ENCODE assay signal across 11 mouse cellular contexts in the genomic region with DNA sequence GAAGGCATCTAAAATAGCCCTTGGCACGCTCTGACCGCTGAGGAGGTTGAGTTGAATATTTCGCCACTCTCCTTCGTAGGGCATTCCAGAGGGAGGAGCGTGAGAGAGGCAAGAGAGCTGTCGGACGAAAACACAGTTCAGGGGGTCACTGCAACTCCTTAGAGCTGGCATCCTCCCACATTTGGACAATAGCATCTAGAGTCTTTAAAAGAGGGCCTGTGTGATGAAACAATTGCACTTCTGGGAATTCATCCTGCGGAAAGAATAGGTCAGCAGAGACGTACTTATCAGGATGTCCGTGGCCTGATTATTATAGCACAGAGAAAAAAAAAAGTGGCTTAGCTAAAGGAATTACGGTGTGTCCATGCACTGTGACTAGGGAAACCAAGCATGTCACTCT.
DNase-seq lines count a peak whose midpoint lies in the region; ATAC-seq and TF ChIP-seq lines count a peak whose summit lies in the region.
"Had no signal": no experiment of that assay in that cellular context is flagged by ENCODE, and none has a peak within 500 bp of the region (broad histone marks: within the 10 kb centered on the region; RNA-seq: fewer than 3 reads in every experiment).

No protein-coding gene starts in this region.

- no peaks in the 10 kb centered on the region for H3K4me1 ChIP-seq in liver, adult 2 months (ENCODE audit: control insufficient read depth, insufficient read depth, low read length)
- peaks cover 22% of the 10 kb centered on the region for H3K4me1 ChIP-seq in heart, embryonic 16.5 days (ENCODE audit: control insufficient read depth, insufficient read depth, low read length)
- no peaks in the 10 kb centered on the region; the same call in 1 of the 2 replicates for H3K4me1 ChIP-seq in forebrain, embryonic 11.5 days (replicated peaks; ENCODE audit: control insufficient read depth, insufficient read depth, low read length)

- no peak for ATAC-seq in heart, embryonic 16.5 days (replicated peaks; ENCODE audit: extremely low read depth, insufficient read depth, low FRiP score)
- no peak for ATAC-seq in forebrain, embryonic 11.5 days (replicated peaks; ENCODE audit: low FRiP score)

- TF ChIP-seq POLR2A in liver, adult 2 months (IDR thresholded peaks at IDR 0.05; ENCODE audit: extremely low read depth, insufficient read depth, low read length), result no peak

- 76% methylated on average over 11 of the region's 11 CpGs for WGBS in liver, adult 2 months
- 38% methylated on average over 11 of the region's 11 CpGs for WGBS in heart, embryonic 16.5 days
- WGBS in forebrain, embryonic 11.5 days, result 58% methylated on average over 11 of the region's 11 CpGs

- H3K27me3 ChIP-seq in liver, adult 2 months (ENCODE audit: control insufficient read depth, insufficient read depth, low read length), result no peaks in the 10 kb centered on the region
- H3K27me3 ChIP-seq in heart, embryonic 16.5 days (ENCODE audit: control insufficient read depth, insufficient read depth, low read length), result peaks cover 8% of the 10 kb centered on the region; the same call in 1 of the 2 replicates
- H3K27me3 ChIP-seq in forebrain, embryonic 11.5 days (ENCODE audit: control insufficient read depth, insufficient read depth, low read length), result peaks cover 17% of the 10 kb centered on the region

- no peak overlapping the region for H3K4me3 ChIP-seq in liver, adult 2 months (ENCODE audit: insufficient read depth, low read depth, low read length)
- no peak overlapping the region for H3K4me3 ChIP-seq in heart, embryonic 16.5 days (ENCODE audit: low read length)
- no peak overlapping the region for H3K4me3 ChIP-seq in forebrain, embryonic 11.5 days (ENCODE audit: low read depth, low read length)
- H3K4me3 ChIP-seq: limb, embryonic 12.5 days; neural tube, embryonic 12.5 days had no signal

- peak overlapping the region; percentile 48 for H3K27ac ChIP-seq in liver, adult 2 months (replicated peaks; ENCODE audit: insufficient read depth, low read depth, low read length)
- H3K27ac ChIP-seq in heart, embryonic 16.5 days (ENCODE audit: low read length), result peak overlapping the region; percentile 88
- H3K27ac ChIP-seq in forebrain, embryonic 11.5 days (ENCODE audit: low read depth, low read length), result no peak overlapping the region
- H3K27ac ChIP-seq: hindbrain, embryonic 14.5 days; limb, embryonic 12.5 days; neural tube, embryonic 12.5 days had no signal

- no peak overlapping the region for H3K9ac ChIP-seq in liver, adult 2 months (ENCODE audit: low read depth, low read length)
- no peak overlapping the region for H3K9ac ChIP-seq in heart, embryonic 16.5 days (ENCODE audit: low read length)
- no peak overlapping the region for H3K9ac ChIP-seq in forebrain, embryonic 11.5 days (ENCODE audit: low read length)
- H3K9ac ChIP-seq: hindbrain, embryonic 14.5 days; limb, embryonic 12.5 days; neural tube, embryonic 12.5 days had no signal

- H3K4me2 ChIP-seq in heart, embryonic 16.5 days (ENCODE audit: low read depth, low read length), result no peak overlapping the region
- no peak overlapping the region for H3K4me2 ChIP-seq in forebrain, embryonic 11.5 days (ENCODE audit: low read depth, low read length, severe bottlenecking)
- H3K4me2 ChIP-seq: hindbrain, embryonic 14.5 days; limb, embryonic 12.5 days; midbrain, embryonic 11.5 days; neural tube, embryonic 12.5 days had no signal

- H3K36me3 ChIP-seq in liver, adult 2 months (ENCODE audit: control insufficient read depth, insufficient read depth, low read length), result no peaks in the 10 kb centered on the region
- H3K36me3 ChIP-seq in heart, embryonic 16.5 days (ENCODE audit: control insufficient read depth, insufficient read depth), result no peaks in the 10 kb centered on the region
- no peaks in the 10 kb centered on the region for H3K36me3 ChIP-seq in forebrain, embryonic 11.5 days (ENCODE audit: control insufficient read depth, insufficient read depth, low read length)
- H3K36me3 ChIP-seq: limb, embryonic 12.5 days; neural tube, embryonic 12.5 days had no signal

- peak; percentile 15 for DNase-seq in liver, adult 2 months (ENCODE audit: extremely low read depth, low read depth, low spot score)
- DNase-seq in liver, result no peak
- peak; percentile 57 for DNase-seq in kidney, postnatal 14 days
- DNase-seq in lung, postnatal 36 days, result peak; percentile 67
- DNase-seq in forebrain, embryonic 11.5 days (ENCODE audit: low spot score), result no peak
- DNase-seq in natural killer cell, adult 2 months (ENCODE audit: low spot score in 2 of 2), result no peak

- no peaks in the 10 kb centered on the region for H3K9me3 ChIP-seq in heart, embryonic 16.5 days (replicated peaks; ENCODE audit: control insufficient read depth, low read length)
- H3K9me3 ChIP-seq in forebrain, embryonic 11.5 days (ENCODE audit: control insufficient read depth, low read length), result no peaks in the 10 kb centered on the region
- H3K9me3 ChIP-seq: limb, embryonic 12.5 days; neural tube, embryonic 12.5 days had no signal

- no peaks in the 10 kb centered on the region for H3K79me2 ChIP-seq in liver, adult 2 months (ENCODE audit: control insufficient read depth, insufficient read depth, low read length)

- no peak for TF ChIP-seq CTCF in liver, adult 2 months (IDR thresholded peaks at IDR 0.05; ENCODE audit: low read depth, low read length)

Comparison
In these comparisons a context has a peak if more than half of its experiments do, and no peak if none do; other contexts are left out.
1. DNase-seq: peak in liver, adult 2 months (single experiment), kidney, postnatal 14 days (single experiment) and lung, postnatal 36 days (single experiment); none in liver (single experiment), forebrain, embryonic 11.5 days (single experiment) and natural killer cell, adult 2 months (0 of 2).